Mouse (Mus musculus): Measurements from ENCODE around the gene Myg1.
"Not testable (repeated sequence)": the region's sequence is repeated elsewhere in the genome, so short reads cannot be mapped to it uniquely, and the experiment has no call there.

The Myg1 gene

GRCm38 (mm10) chr15:102331610-102332015 is at the start of gene Myg1:
Gene Myg1 (plus strand): TSS chr15:102331709.
- peak; percentile 70 for DNase-seq (ENCODE audit: low read depth, low spot score)

GRCm38 (mm10) chr15:102282463-102283292 is 48.8 kb upstream of the Myg1 start:
- no peak for DNase-seq (ENCODE audit: low read depth, low spot score)

- no peak for DNase-seq (ENCODE audit: low read depth, low spot score)
These were observed 47.9 kb upstream of the Myg1 start for GRCm38 (mm10) chr15:102283648-102284047.

- DNase-seq (ENCODE audit: low read depth, low spot score): peak; percentile 41
These were observed 44.1 kb upstream of the Myg1 start for GRCm38 (mm10) chr15:102287395-102287794.

GRCm38 (mm10) chr15:102295633-102296367 is 35.7 kb upstream of the Myg1 start, which contains the start of gene Espl1:
Gene Espl1 (plus strand): TSS chr15:102296266.
- peak; percentile 90 for DNase-seq (ENCODE audit: low read depth, low spot score)

GRCm38 (mm10) chr15:102296368-102297006 is 35.0 kb upstream of the Myg1 start:
- no peak for DNase-seq (ENCODE audit: low read depth, low spot score)

GRCm38 (mm10) chr15:102302542-102302941 is 29.0 kb upstream of the Myg1 start:
- DNase-seq (ENCODE audit: low read depth, low spot score): no peak

GRCm38 (mm10) chr15:102308717-102309116 is 22.8 kb upstream of the Myg1 start:
- DNase-seq (ENCODE audit: low read depth, low spot score): no peak

- no peak for DNase-seq (ENCODE audit: low read depth, low spot score)
These were observed 21.2 kb upstream of the Myg1 start for GRCm38 (mm10) chr15:102310074-102310845.

- no peak for DNase-seq (ENCODE audit: low read depth, low spot score)
These were observed 20.0 kb upstream of the Myg1 start for GRCm38 (mm10) chr15:102311489-102311888.

- no peak for DNase-seq (ENCODE audit: low read depth, low spot score)
These were observed 16.2 kb upstream of the Myg1 start for GRCm38 (mm10) chr15:102315292-102315691.

GRCm38 (mm10) chr15:102316263-102316662 is 15.2 kb upstream of the Myg1 start:
- no peak for DNase-seq (ENCODE audit: low read depth, low spot score)

GRCm38 (mm10) chr15:102324654-102325473 is 6.6 kb upstream of the Myg1 start:
- no peak for DNase-seq (ENCODE audit: low read depth, low spot score)

- DNase-seq (ENCODE audit: low read depth, low spot score): peak; percentile 63
These were observed 5.4 kb upstream of the Myg1 start, which contains the start of gene Pfdn5 for GRCm38 (mm10) chr15:102326022-102326576. Gene Pfdn5 (plus strand): TSS chr15:102326116.

GRCm38 (mm10) chr15:102326892-102327291 is 4.6 kb upstream of the Myg1 start:
- no peak for DNase-seq (ENCODE audit: low read depth, low spot score)

GRCm38 (mm10) chr15:102335254-102335653 is 3.7 kb downstream of the Myg1 start:
- DNase-seq (ENCODE audit: low read depth, low spot score): no peak

GRCm38 (mm10) chr15:102335925-102336324 is 4.4 kb downstream of the Myg1 start:
- DNase-seq (ENCODE audit: low read depth, low spot score): not testable (repeated sequence)

GRCm38 (mm10) chr15:102336946-102337345 is 5.4 kb downstream of the Myg1 start:
- no peak for DNase-seq (ENCODE audit: low read depth, low spot score)

- DNase-seq (ENCODE audit: low read depth, low spot score): no peak
These were observed 8.1 kb downstream of the Myg1 start for GRCm38 (mm10) chr15:102339612-102340011.

GRCm38 (mm10) chr15:102341580-102341979 is 10.1 kb downstream of the Myg1 start:
- DNase-seq (ENCODE audit: low read depth, low spot score): no peak

All from embryo, embryonic 11.5 days (tissue).